Mouse (Mus musculus): ENCODE data around the gene Map1s. TPM values are rescaled to one million over a fixed set of nuclear protein-coding genes. Genes with fewer than 3 reads are reported as not detected.

Map1s gene
- 110 and 117 TPM in 2 replicates for polyA plus RNA-seq (2012; ENCODE audit: low replicate concordance)

DNA sequence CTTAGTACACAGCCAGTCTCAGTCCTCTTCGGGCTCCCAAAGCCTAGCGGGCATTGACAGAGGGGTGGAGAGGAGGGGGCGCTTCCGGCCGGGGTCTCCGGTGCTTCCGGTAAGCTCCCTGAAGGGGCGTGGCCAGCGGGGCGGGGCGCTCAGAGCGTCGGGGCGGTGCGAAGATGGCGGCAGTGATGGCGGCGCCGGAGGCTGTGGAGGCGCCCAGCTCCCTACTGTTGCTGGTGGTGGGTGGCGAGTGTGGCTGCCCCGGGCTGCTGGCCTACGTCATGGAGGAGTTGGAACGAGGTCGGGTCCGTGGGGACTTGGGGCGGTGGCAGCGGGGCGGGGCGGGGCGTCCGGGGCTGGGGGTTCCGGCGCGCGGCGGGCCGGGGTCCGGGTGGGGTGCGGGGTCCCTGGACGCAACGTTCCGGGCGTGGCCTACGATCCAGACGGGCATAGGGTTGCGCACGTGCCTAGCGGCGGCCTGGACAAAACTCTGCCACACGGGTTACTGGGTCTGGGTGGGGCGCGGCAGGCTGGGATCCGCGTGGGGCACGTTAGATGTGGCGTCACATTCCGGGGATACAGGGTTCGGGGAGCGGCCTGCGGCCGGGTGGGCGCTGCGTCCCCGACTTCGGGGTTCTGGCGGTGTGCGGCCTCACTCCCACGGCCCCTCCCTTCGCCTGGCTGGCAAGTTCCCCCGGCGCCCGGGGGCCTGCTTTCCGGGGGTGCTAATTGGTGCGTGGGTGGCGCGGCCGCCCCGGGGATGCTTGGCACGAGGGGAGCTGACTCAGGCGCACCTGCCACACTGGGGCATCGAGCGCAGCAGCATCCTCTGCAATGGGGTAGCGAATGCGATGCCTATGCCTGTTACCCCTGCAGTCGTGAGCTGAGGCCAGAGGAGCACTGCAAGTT is at the start of gene Map1s:
TSS of gene Map1s (plus strand) at position 102 of the 906 bp plus-strand sequence.

GRCm38 (mm10) chr8:70862824-70863641 is 42.7 kb upstream of the Map1s start, which contains the start of gene Kcnn1:
Gene Kcnn1 (minus strand): TSS chr8:70863258.

DNA sequence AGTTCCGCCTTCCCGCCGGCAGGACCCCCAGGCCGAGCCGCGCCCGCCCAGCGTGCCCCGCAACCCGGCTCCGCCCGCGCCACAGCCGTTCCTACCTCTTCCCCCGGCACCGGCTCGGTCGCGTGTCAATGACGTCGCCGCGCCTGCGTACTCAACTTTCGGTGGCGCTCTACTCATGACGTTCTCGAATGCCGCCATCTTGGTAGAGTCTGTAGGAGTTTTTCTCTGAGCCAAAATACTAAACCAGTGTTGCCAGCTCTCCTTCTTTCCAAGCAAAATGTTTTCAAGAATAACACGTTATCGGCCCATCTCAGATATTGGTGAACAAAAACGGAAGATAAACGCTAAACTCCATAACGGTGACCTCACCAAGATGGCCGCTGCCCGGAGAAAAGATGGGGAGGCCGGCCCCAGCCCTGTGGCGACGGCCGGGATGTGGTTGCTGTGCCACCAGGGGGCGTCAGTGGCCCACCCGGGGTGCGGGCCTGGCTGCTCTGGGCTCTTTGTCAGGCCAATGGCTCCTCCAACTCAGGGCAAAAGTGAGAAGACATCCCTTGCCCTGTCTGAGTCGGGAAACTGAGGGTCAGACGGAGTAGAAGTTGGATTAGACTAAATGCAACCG is 32.3 kb upstream of the Map1s start, which contains the start of gene Ccdc124:
TSS of gene Ccdc124 (minus strand) at position 572 of the 622 bp plus-strand sequence.

DNA sequence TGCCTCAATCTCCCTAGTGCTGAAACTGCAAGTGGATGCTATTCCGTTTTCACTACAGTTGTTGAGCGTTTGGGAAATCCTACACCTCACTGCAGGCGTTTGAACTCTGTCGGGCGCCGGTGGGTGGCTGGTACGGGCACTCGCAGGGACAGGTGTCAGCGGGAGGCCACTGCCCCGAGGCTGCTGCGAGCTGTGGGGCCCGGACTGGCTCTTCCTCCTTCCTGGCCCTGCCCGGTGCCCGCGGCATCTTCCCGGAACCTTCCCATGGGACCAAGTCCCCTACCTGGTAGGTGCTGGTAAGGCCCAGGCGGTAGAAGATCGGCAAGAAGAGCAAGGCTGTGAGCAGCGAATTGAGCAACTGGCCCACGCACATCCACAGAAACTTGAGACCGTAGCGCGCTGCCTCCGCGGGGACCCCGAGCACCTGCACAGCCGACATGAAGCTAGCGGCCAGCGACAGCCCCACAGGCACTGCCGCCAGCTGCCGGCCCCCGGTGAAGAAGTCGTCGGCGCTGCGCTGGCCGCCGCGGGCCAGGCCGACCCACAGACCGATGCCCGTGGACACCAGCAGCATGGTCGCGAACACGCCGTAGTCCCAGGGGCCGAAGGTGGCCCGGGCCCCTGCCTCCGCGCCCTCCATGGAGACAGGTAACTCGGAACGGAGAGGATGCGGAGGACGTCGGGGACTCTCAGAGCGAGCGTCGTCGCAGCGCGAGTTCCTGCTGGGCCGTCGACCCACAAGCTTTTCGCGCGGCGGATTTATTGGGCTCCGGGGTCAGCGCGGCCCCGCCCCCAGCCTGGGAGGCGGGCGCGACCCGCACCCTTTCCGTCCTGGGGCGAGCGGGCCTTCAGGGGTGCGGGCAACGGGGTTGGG is 13.5 kb upstream of the Map1s start, which contains the start of gene Slc5a5:
TSS of gene Slc5a5 (minus strand) at position 736 of the 874 bp plus-strand sequence.

GRCm38 (mm10) chr8:70897021-70897680 is 8.6 kb upstream of the Map1s start, which contains the start of gene Rpl18a:
Gene Rpl18a (minus strand): TSS chr8:70897412.

Other genes starting within 250 kb of the Map1s start
- gene Pgpep1, start 245.5 kb upstream of the Map1s start, polyA plus RNA-seq (2012; ENCODE audit: low replicate concordance): 3.0 and 4.7 TPM in 2 replicates
- gene Lsm4, start 232.7 kb upstream of the Map1s start, polyA plus RNA-seq (2012; ENCODE audit: low replicate concordance): 259 and 742 TPM in 2 replicates
- gene Jund, start 207.0 kb upstream of the Map1s start, polyA plus RNA-seq (2012; ENCODE audit: low replicate concordance): 585 and 1,357 TPM in 2 replicates
- gene Iqcn, start 202.5 kb upstream of the Map1s start, polyA plus RNA-seq (2012; ENCODE audit: low replicate concordance): not detected in 2 replicates
- gene Gm3336, start 187.4 kb upstream of the Map1s start, polyA plus RNA-seq (2012; ENCODE audit: low replicate concordance): not detected in 2 replicates
- 0.76 and 0.99 TPM in 2 replicates for gene Pde4c, start 182.2 kb upstream of the Map1s start, polyA plus RNA-seq (2012; ENCODE audit: low replicate concordance)
- 20.7 and 31.8 TPM in 2 replicates for gene Rab3a, start 151.3 kb upstream of the Map1s start, polyA plus RNA-seq (2012; ENCODE audit: low replicate concordance)
- 124 and 154 TPM in 2 replicates for gene Mpv17l2, start 145.0 kb upstream of the Map1s start, polyA plus RNA-seq (2012; ENCODE audit: low replicate concordance)
- gene Pik3r2, start 129.2 kb upstream of the Map1s start, polyA plus RNA-seq (2012; ENCODE audit: low replicate concordance): 120 and 128 TPM in 2 replicates
- gene Mast3, start 100.9 kb upstream of the Map1s start, polyA plus RNA-seq (2012; ENCODE audit: low replicate concordance): 318 and 530 TPM in 2 replicates
- gene Il12rb1, start 97.5 kb upstream of the Map1s start, polyA plus RNA-seq (2012; ENCODE audit: low replicate concordance): 1.1 and 2.2 TPM in 2 replicates
- 99.3 and 171 TPM in 2 replicates for gene Arrdc2, start 66.2 kb upstream of the Map1s start, polyA plus RNA-seq (2012; ENCODE audit: low replicate concordance)
- gene Kcnn1, start 42.7 kb upstream of the Map1s start, polyA plus RNA-seq (2012; ENCODE audit: low replicate concordance): 1.7 and 1.9 TPM in 2 replicates
- 106 and 109 TPM in 2 replicates for gene Ccdc124, start 32.0 kb upstream of the Map1s start, polyA plus RNA-seq (2012; ENCODE audit: low replicate concordance)
- gene Slc5a5, start 13.2 kb upstream of the Map1s start, polyA plus RNA-seq (2012; ENCODE audit: low replicate concordance): 0.40 and 0.42 TPM in 2 replicates
- 810 and 4,309 TPM in 2 replicates for gene Rpl18a, start 8.5 kb upstream of the Map1s start, polyA plus RNA-seq (2012; ENCODE audit: low replicate concordance)

All from leukemia stem cell, adult 10-12 weeks (primary cell).